Mouse (Mus musculus) neural tube, embryonic 12.5 days (tissue): Measurements from ENCODE around the gene Cblc. TPM values are rescaled to one million over a fixed set of nuclear protein-coding genes. Genes with fewer than 3 reads are reported as not detected.

Source experiments
- ATAC-seq: fragments of 200-750 bp; cut with Nextera tagmentation; 2 replicates; pipeline ENCODE4 v1.8.0; 2017; ENCODE audit warnings: low read depth, mild to moderate bottlenecking, moderate TSS enrichment, moderate library complexity; ENCODE audit not compliant: low FRiP score
- H3K27ac ChIP-seq: fragments of 300-500 bp; sonication (generic); 2 replicates; pipeline ENCODE4 v1.5.1; 2016
- H3K27me3 ChIP-seq: fragments of 300-500 bp; sonication (generic); replicated peaks from 2 replicates; pipeline ENCODE4 v1.6.1; 2016; ENCODE audit warnings: mild to moderate bottlenecking
- H3K36me3 ChIP-seq: fragments of 300-500 bp; sonication (generic); 2 replicates; pipeline ENCODE4 v1.6.1; 2016; ENCODE audit warnings: mild to moderate bottlenecking
- H3K4me1 ChIP-seq: fragments of 300-500 bp; sonication (generic); 2 replicates; pipeline ENCODE4 v1.6.1; 2016
- H3K4me2 ChIP-seq: fragments of 300-500 bp; sonication (generic); replicated peaks from 2 replicates; pipeline ENCODE4 v1.6.1; 2016; ENCODE audit warnings: mild to moderate bottlenecking
- H3K4me3 ChIP-seq: fragments of 300-500 bp; sonication (generic); 2 replicates; pipeline ENCODE4 v1.5.1; 2016
- H3K9ac ChIP-seq: fragments of 300-500 bp; sonication (generic); 2 replicates; pipeline ENCODE4 v1.6.1; 2016; ENCODE audit warnings: mild to moderate bottlenecking
- H3K9me3 ChIP-seq: fragments of 300-500 bp; sonication (generic); 2 replicates; pipeline ENCODE4 v1.6.1; 2016; ENCODE audit warnings: mild to moderate bottlenecking
- WGBS: fragments of 180-500 bp; shearing (Covaris S2); methylation state at CpG from one replicate; pipeline ENCODE4 v1.1.7; 2016; 5-methylcytosine and 5-hydroxymethylcytosine counted together
- polyA plus RNA-seq: library from polyadenylated mRNA; unstranded; fragments of >200 nt; fragmentation: Nextera tagmentation; extraction: Ambion mirVana; gene quantifications from 2 replicates; pipeline ENCODE4 v1.2.1, GENCODE M21; 2016

Gene Cblc
- polyA plus RNA-seq, 1 experiment from 2014 or later: 0.87 TPM

- 46% methylated on average over 6 of the region's 6 CpGs for WGBS
- Histone ChIP-seq H3K9ac (no peak overlapping the region), H3K9me3 (no peaks in the 10 kb centered on the region), H3K4me2 (no peak overlapping the region), H3K27ac (no peak overlapping the region), H3K36me3 (no peaks in the 10 kb centered on the region), H3K4me1 (peaks cover 8% of the 10 kb centered on the region), H3K4me3 (no peak overlapping the region), H3K27me3 (peaks cover 25% of the 10 kb centered on the region)
- no peak for ATAC-seq
Observed at GRCm38 (mm10) chr7:19826756-19827155, 30.1 kb upstream of the Cblc start.

- H3K4me2 ChIP-seq: peak overlapping the region; percentile 36; the same call in 1 of the 2 replicates
- H3K27me3 ChIP-seq: peaks cover 37% of the 10 kb centered on the region
- ATAC-seq: peak; percentile 57; the same call in 1 of the 2 replicates
- H3K4me1 ChIP-seq: peaks cover 8% of the 10 kb centered on the region
- H3K9ac ChIP-seq: no peak overlapping the region
- WGBS: 24% methylated on average over 26 of the region's 26 CpGs
- H3K27ac ChIP-seq: no peak overlapping the region
- no peaks in the 10 kb centered on the region for H3K36me3 ChIP-seq
- H3K9me3 ChIP-seq: 0 out of 2 replicates have a peak, but pooled peaks cover 6% of the 10 kb centered on the region
- no peak overlapping the region for H3K4me3 ChIP-seq
Observed at GRCm38 (mm10) chr7:19824182-19824973, 27.8 kb upstream of the Cblc start.

- Histone ChIP-seq H3K36me3 (no peaks in the 10 kb centered on the region), H3K27ac (no peak overlapping the region), H3K9me3 (0 out of 2 replicates have a peak, but pooled peaks cover 6% of the 10 kb centered on the region), H3K4me3 (no peak overlapping the region), H3K4me2 (peak overlapping the region; percentile 36; the same call in 1 of the 2 replicates), H3K27me3 (peaks cover 40% of the 10 kb centered on the region), H3K9ac (no peak overlapping the region), H3K4me1 (peaks cover 8% of the 10 kb centered on the region)
- 0 out of 2 replicates have a peak, but pooled peaks have one; percentile 10 for ATAC-seq
- WGBS: 22% methylated on average over 16 of the region's 16 CpGs
Observed at GRCm38 (mm10) chr7:19823256-19824181, 26.9 kb upstream of the Cblc start.

GRCm38 (mm10) chr7:19822604-19823058, 26.0 kb upstream of the Cblc start, which contains the start of gene Bcl3:
TSS of gene Bcl3 (minus strand) at chr7:19822770.
- peak within 1 kb of the TSS; percentile 61 for H3K4me2 ChIP-seq
- no peaks in the 10 kb centered on the region for H3K36me3 ChIP-seq
- H3K4me1 ChIP-seq: peaks cover 8% of the 10 kb centered on the region
- no peak for ATAC-seq
- H3K9me3 ChIP-seq: 0 out of 2 replicates have a peak, but pooled peaks cover 6% of the 10 kb centered on the region
- peak within 1 kb of the TSS; percentile 59 for H3K9ac ChIP-seq
- H3K27me3 ChIP-seq: peaks cover 46% of the 10 kb centered on the region
- no peak within 1 kb of the TSS for H3K27ac ChIP-seq
- peak within 1 kb of the TSS; percentile 32 for H3K4me3 ChIP-seq
- WGBS: 1% methylated on average over 35 of the region's 42 CpGs

GRCm38 (mm10) chr7:19822193-19822592, 25.6 kb upstream of the Cblc start:
- Histone ChIP-seq H3K4me1 (peaks cover 11% of the 10 kb centered on the region), H3K9ac (peak overlapping the region; percentile 59), H3K4me3 (peak overlapping the region; percentile 32), H3K27ac (no peak overlapping the region), H3K27me3 (peaks cover 50% of the 10 kb centered on the region), H3K36me3 (no peaks in the 10 kb centered on the region), H3K9me3 (0 out of 2 replicates have a peak, but pooled peaks cover 6% of the 10 kb centered on the region), H3K4me2 (peak overlapping the region; percentile 61)
- no peak for ATAC-seq
- WGBS: 5% methylated on average over 20 of the region's 20 CpGs

- H3K4me1 ChIP-seq: peaks cover 16% of the 10 kb centered on the region
- peaks cover 56% of the 10 kb centered on the region for H3K27me3 ChIP-seq
- WGBS: 47% methylated on average over 7 of the region's 7 CpGs
Observed at GRCm38 (mm10) chr7:19821633-19822032, 25.0 kb upstream of the Cblc start.

GRCm38 (mm10) chr7:19820347-19821048, 23.9 kb upstream of the Cblc start:
- peaks cover 60% of the 10 kb centered on the region for H3K27me3 ChIP-seq

More at GRCm38 (mm10) chr7:19821633-19822032, 25.0 kb upstream of the Cblc start:
- no peak overlapping the region for H3K4me2 ChIP-seq
- no peak overlapping the region for H3K4me3 ChIP-seq
- ATAC-seq: no peak
- 0 out of 2 replicates have a peak, but pooled peaks cover 6% of the 10 kb centered on the region for H3K9me3 ChIP-seq
- H3K9ac ChIP-seq: no peak overlapping the region
- no peaks in the 10 kb centered on the region for H3K36me3 ChIP-seq
- H3K27ac ChIP-seq: no peak overlapping the region

GRCm38 (mm10) chr7:19818875-19819274, 22.3 kb upstream of the Cblc start:
- H3K27ac ChIP-seq: no peak overlapping the region
- peaks cover 55% of the 10 kb centered on the region for H3K27me3 ChIP-seq
- no peak overlapping the region for H3K4me2 ChIP-seq
- no peak for ATAC-seq
- 85% methylated on average over 7 of the region's 7 CpGs for WGBS
- no peak overlapping the region for H3K9ac ChIP-seq
- H3K4me1 ChIP-seq: peaks cover 27% of the 10 kb centered on the region
- H3K9me3 ChIP-seq: 0 out of 2 replicates have a peak, but pooled peaks cover 6% of the 10 kb centered on the region
- H3K4me3 ChIP-seq: no peak overlapping the region
- no peaks in the 10 kb centered on the region for H3K36me3 ChIP-seq

More at GRCm38 (mm10) chr7:19820347-19821048, 23.9 kb upstream of the Cblc start:
- 0 out of 2 replicates have a peak, but pooled peaks cover 6% of the 10 kb centered on the region for H3K9me3 ChIP-seq
- H3K4me1 ChIP-seq: peaks cover 27% of the 10 kb centered on the region
- no peaks in the 10 kb centered on the region for H3K36me3 ChIP-seq
- ATAC-seq: no peak
- WGBS: 79% methylated on average over 3 of the region's 3 CpGs
- H3K4me2 ChIP-seq: no peak overlapping the region
- no peak overlapping the region for H3K9ac ChIP-seq
- no peak overlapping the region for H3K27ac ChIP-seq
- no peak overlapping the region for H3K4me3 ChIP-seq

- H3K27ac ChIP-seq: no peak overlapping the region
- no peak overlapping the region for H3K4me2 ChIP-seq
- H3K9ac ChIP-seq: no peak overlapping the region
- H3K4me1 ChIP-seq: peaks cover 27% of the 10 kb centered on the region
- no peaks in the 10 kb centered on the region for H3K36me3 ChIP-seq
- peaks cover 51% of the 10 kb centered on the region for H3K27me3 ChIP-seq
- no peak overlapping the region for H3K4me3 ChIP-seq
- 0 out of 2 replicates have a peak, but pooled peaks cover 6% of the 10 kb centered on the region for H3K9me3 ChIP-seq
- 73% methylated on average over 5 of the region's 5 CpGs for WGBS
- ATAC-seq: no peak
Observed at GRCm38 (mm10) chr7:19818440-19818839, 21.8 kb upstream of the Cblc start.

- Histone ChIP-seq H3K36me3 (no peaks in the 10 kb centered on the region), H3K4me3 (no peak overlapping the region), H3K9me3 (0 out of 2 replicates have a peak, but pooled peaks cover 6% of the 10 kb centered on the region), H3K9ac (no peak overlapping the region), H3K27me3 (peaks cover 43% of the 10 kb centered on the region), H3K4me2 (peak overlapping the region; percentile 66), H3K27ac (no peak overlapping the region), H3K4me1 (peaks cover 24% of the 10 kb centered on the region)
- 6% methylated on average over 15 of the region's 15 CpGs for WGBS
- ATAC-seq: peak; percentile 46
Observed at GRCm38 (mm10) chr7:19817382-19818105, 20.9 kb upstream of the Cblc start.
